Mouse (Mus musculus) stomach, embryonic 16.5 days (tissue): ENCODE measurements around the gene Wtap. TPM values are rescaled to one million over a fixed set of nuclear protein-coding genes. Genes with fewer than 3 reads are reported as not detected.
"Not testable (repeated sequence)": the region's sequence is repeated elsewhere in the genome, so short reads cannot be mapped to it uniquely, and the experiment has no call there.

Experiments
- ATAC-seq: fragments of 200-750 bp; cut with Nextera tagmentation; 2 replicates; pipeline ENCODE4 v1.8.0; 2017; ENCODE audit warnings: moderate number of reproducible peaks, moderate TSS enrichment; ENCODE audit not compliant: insufficient read depth, low FRiP score
- H3K27ac ChIP-seq: fragments of 300-500 bp; sonication (generic); 2 replicates; pipeline ENCODE4 v1.5.1; 2014; ENCODE audit warnings: low read length
- H3K27me3 ChIP-seq: fragments of 300-500 bp; sonication (generic); 2 replicates; pipeline ENCODE4 v1.6.1; 2014; ENCODE audit warnings: low read length, control low read depth, mixed read lengths; ENCODE audit not compliant: control insufficient read depth, insufficient read depth
- H3K36me3 ChIP-seq: fragments of 300-500 bp; sonication (generic); 2 replicates; pipeline ENCODE4 v1.6.1; 2014; ENCODE audit warnings: low read length; ENCODE audit not compliant: control insufficient read depth, insufficient read depth
- H3K4me1 ChIP-seq: fragments of 300-500 bp; sonication (generic); 2 replicates; pipeline ENCODE4 v1.6.1; 2014; ENCODE audit warnings: low read length, control low read depth, mixed read lengths; ENCODE audit not compliant: control insufficient read depth, insufficient read depth
- H3K4me2 ChIP-seq: fragments of 300-500 bp; sonication (generic); 2 replicates; pipeline ENCODE4 v1.6.1; 2014; ENCODE audit warnings: low read depth, low read length, mixed read lengths
- H3K4me3 ChIP-seq: fragments of 300-500 bp; sonication (generic); replicated peaks from 2 replicates; pipeline ENCODE4 v1.5.1; 2014; ENCODE audit warnings: mild to moderate bottlenecking, low read length
- H3K9ac ChIP-seq: fragments of 300-500 bp; sonication (generic); 2 replicates; pipeline ENCODE4 v1.6.1; 2014; ENCODE audit warnings: low read length
- H3K9me3 ChIP-seq: fragments of 300-500 bp; sonication (generic); replicated peaks from 2 replicates; pipeline ENCODE4 v1.6.1; 2016; ENCODE audit warnings: low read length, control low read depth; ENCODE audit not compliant: control insufficient read depth
- WGBS: fragments of 180-500 bp; shearing (Covaris S2); extraction: QIAGEN DNeasy Blood & Tissue Kit; methylation state at CpG from one replicate; pipeline ENCODE4 v1.1.7; 2014; 5-methylcytosine and 5-hydroxymethylcytosine counted together
- polyA plus RNA-seq: library from polyadenylated mRNA; unstranded; fragments of >200 nt; fragmentation: Nextera tagmentation; extraction: Ambion mirVana; gene quantifications from 2 replicates; pipeline ENCODE4 v1.2.1, GENCODE M21; 2015

Wtap gene
- polyA plus RNA-seq, 1 experiment from 2014 or later = 101 TPM

DNA sequence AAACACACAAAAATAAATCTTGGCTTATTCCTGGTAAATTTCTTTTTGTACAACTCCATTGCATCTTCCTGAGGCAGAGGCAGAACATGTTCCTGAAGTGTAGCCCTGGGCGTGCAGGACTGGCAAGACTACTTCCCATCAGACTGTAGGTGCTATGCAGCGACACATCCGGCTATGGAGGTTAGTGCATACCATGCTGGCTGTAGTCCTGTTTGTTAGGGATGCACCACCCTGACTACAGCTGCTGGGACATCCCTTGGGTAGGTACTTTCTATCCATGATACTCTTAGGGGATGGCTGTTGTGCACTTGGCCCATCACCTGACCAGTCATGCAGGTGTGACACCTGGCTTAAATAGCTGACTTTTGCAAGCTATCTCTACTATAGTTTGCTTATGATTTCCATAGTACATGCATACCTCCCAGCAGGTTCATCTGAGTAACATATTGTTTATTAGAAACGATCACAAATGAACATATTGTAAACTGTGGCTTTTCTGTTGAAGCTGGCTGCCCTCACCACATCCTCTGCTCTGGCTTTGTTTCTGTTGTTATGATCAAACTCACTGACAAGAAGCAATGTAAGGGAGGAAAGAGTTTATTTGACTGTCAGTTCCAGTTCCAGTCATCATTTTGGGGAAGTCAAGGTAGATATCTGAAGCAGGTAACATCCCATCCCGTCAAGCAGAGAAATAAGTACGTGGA, 51.4 kb downstream of the Wtap start:
- WGBS = 88% methylated on average over 6 of the region's 6 CpGs
- ATAC-seq = no peak
- peaks cover 5% of the 10 kb centered on the region; the same call in 1 of the 2 replicates for H3K4me1 ChIP-seq
- H3K4me3 ChIP-seq = no peak overlapping the region
- H3K9me3 ChIP-seq = no peaks in the 10 kb centered on the region
- no peak overlapping the region for H3K27ac ChIP-seq
- no peak overlapping the region for H3K4me2 ChIP-seq
- H3K9ac ChIP-seq = no peak overlapping the region
- no peaks in the 10 kb centered on the region for H3K36me3 ChIP-seq
- H3K27me3 ChIP-seq = no peaks in the 10 kb centered on the region

DNA sequence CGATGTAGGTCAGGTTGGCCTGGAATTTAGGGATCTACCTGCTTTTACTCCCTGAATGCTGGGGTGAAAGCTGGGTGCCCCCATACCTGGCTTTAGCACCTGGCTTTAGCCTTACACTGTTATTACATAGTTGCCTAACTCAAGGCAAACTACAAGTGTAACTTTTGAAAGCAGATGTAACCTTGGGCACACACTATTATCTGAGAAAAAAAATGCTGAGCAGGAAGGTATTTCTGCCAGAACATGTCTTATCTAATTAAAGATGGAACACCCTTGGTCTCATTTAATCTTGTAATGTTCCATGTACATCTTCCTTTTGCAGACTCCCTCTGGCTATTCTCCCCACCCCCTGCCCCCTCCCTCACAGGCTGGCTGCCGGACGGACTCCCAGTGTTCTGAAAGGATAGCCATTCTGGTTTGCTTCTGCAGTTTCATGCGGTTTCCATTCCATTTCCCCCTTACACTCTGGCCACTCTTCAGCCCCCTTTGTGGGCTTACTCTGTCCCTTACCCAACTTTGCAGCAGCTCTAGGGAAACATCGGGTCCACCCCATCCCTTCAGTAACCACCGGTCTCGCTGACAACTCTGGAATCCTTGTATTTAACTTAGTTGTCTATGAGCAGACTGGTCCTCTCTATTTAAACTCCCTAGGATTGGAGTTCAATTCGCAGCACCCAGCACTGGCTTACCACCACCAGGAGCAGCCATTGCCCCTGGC, 52.3 kb downstream of the Wtap start:
- no peaks in the 10 kb centered on the region for H3K27me3 ChIP-seq
- no peak overlapping the region for H3K4me3 ChIP-seq
- ATAC-seq = no peak
- no peaks in the 10 kb centered on the region for H3K9me3 ChIP-seq
- no peak overlapping the region for H3K27ac ChIP-seq
- 74% methylated on average over 8 of the region's 8 CpGs for WGBS
- no peak overlapping the region for H3K9ac ChIP-seq
- no peak overlapping the region for H3K4me2 ChIP-seq
- peaks cover 5% of the 10 kb centered on the region; the same call in 1 of the 2 replicates for H3K4me1 ChIP-seq
- H3K36me3 ChIP-seq = no peaks in the 10 kb centered on the region

DNA sequence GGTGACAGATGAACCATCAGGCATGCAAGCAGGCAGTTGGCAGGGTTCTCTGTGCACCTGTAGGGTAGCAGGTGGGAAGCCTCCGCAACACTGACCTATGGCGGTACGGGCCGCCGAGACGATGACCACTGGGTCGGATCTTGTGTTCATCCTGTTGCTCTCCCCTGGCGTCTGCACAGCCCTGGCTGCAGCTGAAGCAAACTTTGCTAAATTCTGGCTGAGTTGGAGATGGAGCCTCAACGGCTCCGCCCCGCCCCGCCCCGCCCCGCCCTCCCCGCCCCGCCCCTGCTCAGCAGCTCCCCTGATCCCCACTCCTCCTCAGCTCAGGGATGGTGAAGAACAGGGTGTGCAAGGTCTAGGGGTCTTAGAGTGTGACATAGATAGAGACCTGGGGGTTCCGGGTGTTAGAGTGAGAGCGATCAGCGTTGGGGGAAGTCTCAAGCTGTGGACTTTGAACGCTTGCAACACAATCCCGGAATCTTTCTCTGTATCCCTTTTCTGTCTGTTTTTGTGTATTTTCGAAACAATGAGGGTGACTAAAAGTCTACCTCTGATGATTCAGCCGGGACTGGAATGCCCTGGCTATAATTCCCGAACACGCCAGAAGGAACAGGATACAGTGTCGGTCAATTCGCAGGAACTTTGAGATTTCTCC, 53.7 kb downstream of the Wtap start, which contains the start of gene Acat3:
Gene Acat3 (minus strand): TSS at position 450 of the 655 bp plus-strand sequence.
- H3K36me3 ChIP-seq = no peaks in the 10 kb centered on the region
- peak within 1 kb of the TSS; percentile 71 for H3K4me2 ChIP-seq
- no peaks in the 10 kb centered on the region for H3K27me3 ChIP-seq
- H3K4me3 ChIP-seq = peak within 1 kb of the TSS; percentile 45
- no peaks in the 10 kb centered on the region for H3K9me3 ChIP-seq
- no peak within 1 kb of the TSS for H3K27ac ChIP-seq
- 7% methylated on average over 27 of the region's 27 CpGs for WGBS
- peak; percentile 86 for ATAC-seq
- peaks cover 5% of the 10 kb centered on the region; the same call in 1 of the 2 replicates for H3K4me1 ChIP-seq
- peak within 1 kb of the TSS; percentile 64 for H3K9ac ChIP-seq

DNA sequence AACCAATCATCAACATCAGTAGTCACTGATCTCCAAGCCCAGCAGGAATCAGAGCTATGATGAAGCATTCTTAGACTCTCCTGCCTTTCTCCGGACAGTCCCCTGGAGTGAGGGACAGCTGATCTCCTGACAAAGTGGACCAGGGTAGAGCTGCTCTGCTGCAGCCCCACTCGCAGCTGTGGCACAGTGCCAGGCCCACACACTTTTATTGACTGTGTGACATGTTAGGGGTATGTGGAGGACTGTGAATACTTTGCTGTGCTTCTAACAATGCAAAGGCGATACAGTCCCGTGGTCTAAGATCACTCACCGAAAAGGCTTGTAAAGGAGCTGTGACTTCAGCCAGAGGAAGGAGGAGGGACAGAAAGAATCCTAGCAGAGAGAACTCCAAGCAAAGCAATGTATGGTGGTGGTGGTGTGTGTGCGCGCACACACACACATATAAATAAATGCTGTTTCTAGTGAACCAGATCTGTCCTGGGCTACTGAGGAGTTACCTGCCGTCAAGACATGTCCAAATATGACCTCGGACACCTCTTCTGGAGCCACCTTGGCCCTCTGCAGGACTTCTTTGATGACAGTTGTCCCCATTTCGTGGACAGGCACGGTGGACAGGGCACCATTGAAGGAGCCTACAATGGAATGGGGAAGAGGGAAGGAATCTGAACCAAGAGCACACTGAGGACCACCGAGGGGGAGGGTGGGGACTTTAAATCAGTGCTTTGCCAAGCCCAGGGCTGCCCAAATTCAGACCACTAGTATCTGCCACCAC, 54.4 kb downstream of the Wtap start:
- H3K27me3 ChIP-seq, H3K9me3 ChIP-seq, H3K4me1 ChIP-seq, H3K27ac ChIP-seq, H3K36me3 ChIP-seq: not testable (repeated sequence)
- Histone ChIP-seq H3K4me3 (peak overlapping the region; percentile 45), H3K9ac (peak overlapping the region; percentile 64), H3K4me2 (peak overlapping the region; percentile 71)
- ATAC-seq = peak; percentile 3; the same call in 1 of the 2 replicates
- 51% methylated on average over 2 of the region's 12 CpGs for WGBS

DNA sequence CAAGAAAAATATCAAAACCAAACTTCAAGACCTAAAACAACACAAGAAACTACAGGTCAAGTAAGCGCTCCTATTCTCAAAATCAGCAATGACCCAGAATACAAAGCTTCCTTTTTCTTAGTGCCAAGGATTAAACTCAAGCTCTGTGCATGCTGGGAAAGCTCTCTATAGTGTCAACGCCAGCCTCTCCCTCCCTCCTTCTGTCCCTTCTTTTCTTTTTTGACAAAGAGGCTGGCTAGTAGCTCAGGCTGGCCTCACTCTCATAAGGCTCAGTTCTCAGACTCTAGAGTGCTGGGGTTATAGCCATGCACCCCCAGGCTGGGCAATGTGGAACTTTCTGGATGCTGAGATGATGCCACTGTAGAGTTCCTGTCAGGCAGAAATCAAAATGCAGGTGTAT, 55.9 kb downstream of the Wtap start:
- peaks cover 5% of the 10 kb centered on the region; the same call in 1 of the 2 replicates for H3K4me1 ChIP-seq
- no peak overlapping the region for H3K9ac ChIP-seq
- ATAC-seq = no peak
- no peaks in the 10 kb centered on the region for H3K36me3 ChIP-seq
- H3K9me3 ChIP-seq = no peaks in the 10 kb centered on the region
- H3K27me3 ChIP-seq = no peaks in the 10 kb centered on the region
- 54% methylated on average over 2 of the region's 2 CpGs for WGBS
- no peak overlapping the region for H3K27ac ChIP-seq
- H3K4me3 ChIP-seq = no peak overlapping the region
- H3K4me2 ChIP-seq = no peak overlapping the region

GRCm38 (mm10) chr17:12937412-12937970, 56.5 kb downstream of the Wtap start:
- Histone ChIP-seq H3K9me3 (no peaks in the 10 kb centered on the region), H3K4me1 (peaks cover 5% of the 10 kb centered on the region; the same call in 1 of the 2 replicates), H3K9ac (no peak overlapping the region), H3K27me3 (no peaks in the 10 kb centered on the region), H3K36me3 (no peaks in the 10 kb centered on the region), H3K27ac (no peak overlapping the region), H3K4me3 (no peak overlapping the region), H3K4me2 (no peak overlapping the region)
- ATAC-seq = no peak
- 84% methylated on average over 2 of the region's 2 CpGs for WGBS

GRCm38 (mm10) chr17:12935719-12936118, 58.2 kb downstream of the Wtap start:
- no peaks in the 10 kb centered on the region for H3K36me3 ChIP-seq
- whole genome bisulfite sequencing = 46% methylated on average over 4 of the region's 4 CpGs
- ATAC-seq = no peak
- H3K4me3 ChIP-seq = no peak overlapping the region
- no peak overlapping the region for H3K27ac ChIP-seq
- H3K9me3 ChIP-seq = no peaks in the 10 kb centered on the region
- H3K4me2 ChIP-seq = no peak overlapping the region
- no peak overlapping the region for H3K9ac ChIP-seq
- no peaks in the 10 kb centered on the region for H3K27me3 ChIP-seq
- peaks cover 5% of the 10 kb centered on the region; the same call in 1 of the 2 replicates for H3K4me1 ChIP-seq

DNA sequence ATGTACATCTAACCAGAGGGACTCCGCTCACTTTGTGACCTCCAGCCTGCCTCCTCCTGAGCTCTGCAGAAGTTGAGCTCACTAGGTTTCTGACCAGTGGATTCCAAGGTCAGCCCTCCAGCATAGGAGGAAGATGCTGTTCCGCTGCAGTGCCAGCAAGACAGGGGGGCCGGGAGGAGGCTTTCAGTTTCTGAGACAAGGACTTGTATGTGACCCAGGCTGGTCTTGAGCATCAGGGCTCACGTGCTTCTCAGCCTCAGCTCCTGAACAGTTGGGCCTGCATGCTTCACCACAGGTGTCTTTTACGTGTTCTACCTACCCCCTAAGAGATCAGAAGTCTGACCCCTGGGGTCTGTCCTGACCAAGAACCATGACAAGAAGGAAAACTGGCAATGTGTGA, 62.4 kb downstream of the Wtap start:
- not testable (repeated sequence) for H3K9ac ChIP-seq, ATAC-seq, H3K4me2 ChIP-seq, H3K4me1 ChIP-seq, H3K27me3 ChIP-seq, H3K27ac ChIP-seq, H3K9me3 ChIP-seq, H3K4me3 ChIP-seq, H3K36me3 ChIP-seq
- 88% methylated on average over 5 of the region's 5 CpGs for WGBS
